Mouse (Mus musculus) forebrain, embryonic 16.5 days (tissue): ENCODE data around the gene Gsk3a. TPM values are rescaled to one million over a fixed set of nuclear protein-coding genes. Genes with fewer than 3 reads are reported as not detected.

ENCODE experiments used
- ATAC-seq: fragments of 200-750 bp; cut with Nextera tagmentation; 2 replicates; pipeline ENCODE4 v1.8.0; 2017; ENCODE audit warnings: mild to moderate bottlenecking, moderate library complexity
- H3K27ac ChIP-seq: fragments of 300-500 bp; sonication (generic); 2 replicates; pipeline ENCODE4 v1.5.1; 2014; ENCODE audit warnings: low read length, control low read depth
- H3K27me3 ChIP-seq: fragments of 300-500 bp; sonication (generic); replicated peaks from 2 replicates; pipeline ENCODE4 v1.6.1; 2014; ENCODE audit warnings: low read length; ENCODE audit not compliant: control insufficient read depth, insufficient read depth
- H3K36me3 ChIP-seq: fragments of 300-500 bp; sonication (generic); 2 replicates; pipeline ENCODE4 v1.6.1; 2014; ENCODE audit not compliant: control insufficient read depth, insufficient read depth
- H3K4me1 ChIP-seq: fragments of 300-500 bp; sonication (generic); replicated peaks from 2 replicates; pipeline ENCODE4 v1.6.1; 2014; ENCODE audit warnings: low read length; ENCODE audit not compliant: control insufficient read depth, insufficient read depth
- H3K4me2 ChIP-seq: fragments of 300-500 bp; sonication (generic); 2 replicates; pipeline ENCODE4 v1.6.1; 2014; ENCODE audit warnings: mild to moderate bottlenecking, low read length, control low read depth
- H3K4me3 ChIP-seq: fragments of 300-500 bp; sonication (generic); replicated peaks from 2 replicates; pipeline ENCODE4 v1.5.1; 2014; ENCODE audit warnings: mild to moderate bottlenecking, low read length, control low read depth
- H3K9ac ChIP-seq: fragments of 300-500 bp; sonication (generic); replicated peaks from 2 replicates; pipeline ENCODE4 v1.6.1; 2014; ENCODE audit warnings: low read depth, low read length, control low read depth
- H3K9me3 ChIP-seq: fragments of 300-500 bp; sonication (generic); 2 replicates; pipeline ENCODE4 v1.6.1; 2016; ENCODE audit warnings: low read length; ENCODE audit not compliant: control insufficient read depth
- WGBS: fragments of 180-500 bp; shearing (Covaris S2); extraction: QIAGEN DNeasy Blood & Tissue Kit; methylation state at CpG from one replicate; pipeline ENCODE4 v1.1.7; 2014; 5-methylcytosine and 5-hydroxymethylcytosine counted together
- polyA plus RNA-seq: library from polyadenylated mRNA; unstranded; fragments of >200 nt; fragmentation: Nextera tagmentation; extraction: Ambion mirVana; gene quantifications from 2 replicates; pipeline ENCODE4 v1.2.1, GENCODE M21; 2015

The Gsk3a gene
- polyA plus RNA-seq, 1 experiment from 2014 or later: 17.1 TPM

DNA sequence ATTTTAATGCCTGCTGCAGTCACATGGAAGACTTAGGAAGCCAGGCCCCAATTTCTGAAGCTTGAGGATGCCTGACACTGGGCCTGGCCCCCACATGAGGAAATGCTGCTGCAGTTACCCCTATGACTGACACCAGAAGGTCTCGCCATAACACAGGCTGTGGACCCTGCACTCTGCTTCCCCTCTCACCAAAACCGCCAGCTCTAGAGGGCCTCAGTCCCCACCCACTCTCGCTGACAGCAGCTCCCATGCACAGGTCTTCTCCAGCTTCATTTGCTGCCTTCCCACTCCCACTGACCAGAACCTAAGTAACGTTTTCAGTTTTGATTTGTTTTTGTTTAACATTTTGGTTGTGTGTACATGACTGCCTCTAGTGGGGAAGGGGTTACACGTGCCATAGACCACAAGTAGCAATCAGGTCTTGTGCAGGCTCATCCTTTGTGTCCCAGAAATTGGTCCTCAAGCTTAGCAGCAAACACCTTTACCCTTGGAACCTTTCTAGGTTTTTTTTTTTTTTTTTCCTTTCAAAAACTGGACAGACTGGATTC lies 5.5 kb downstream of the Gsk3a start:
- peaks cover 20% of the 10 kb centered on the region for H3K4me1 ChIP-seq
- H3K27ac ChIP-seq: no peak overlapping the region
- no peak overlapping the region for H3K4me2 ChIP-seq
- peaks cover 26% of the 10 kb centered on the region for H3K36me3 ChIP-seq
- no peaks in the 10 kb centered on the region for H3K27me3 ChIP-seq
- H3K4me3 ChIP-seq: no peak overlapping the region
- ATAC-seq: no peak
- WGBS: 61% methylated on average over 5 of the region's 5 CpGs
- H3K9me3 ChIP-seq: no peaks in the 10 kb centered on the region
- no peak overlapping the region for H3K9ac ChIP-seq

DNA sequence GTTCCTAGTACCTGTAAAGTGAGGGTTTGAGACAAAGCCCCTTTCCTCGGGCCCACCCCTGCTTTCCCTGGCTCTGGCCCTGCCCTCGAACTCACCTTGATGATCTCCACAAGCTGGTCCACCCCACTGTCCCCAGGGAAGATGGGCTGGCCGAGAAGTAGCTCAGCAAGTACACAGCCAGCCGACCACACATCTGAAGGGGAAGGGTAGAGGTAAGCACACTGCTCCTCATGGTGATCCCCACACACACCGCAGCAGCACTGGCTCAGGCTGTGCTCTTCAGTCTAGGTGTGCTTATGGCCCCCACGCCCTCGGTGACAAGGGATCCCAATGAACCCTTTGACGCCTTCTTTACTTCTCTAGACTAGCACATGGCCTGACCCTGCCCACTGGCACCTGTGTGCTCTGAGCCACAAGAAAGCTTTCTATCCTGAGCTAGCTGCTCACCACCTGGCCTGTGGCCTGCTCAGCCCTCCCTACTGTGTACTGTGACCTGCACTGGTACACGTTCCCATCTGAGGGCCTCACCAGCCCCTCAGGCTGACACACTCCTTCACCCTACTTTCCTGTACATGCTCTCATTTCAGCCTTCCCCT lies 6.9 kb downstream of the Gsk3a start:
- H3K27me3 ChIP-seq: no peaks in the 10 kb centered on the region
- WGBS: 88% methylated on average over 9 of the region's 9 CpGs
- no peak overlapping the region for H3K4me2 ChIP-seq
- H3K27ac ChIP-seq: no peak overlapping the region
- peaks cover 33% of the 10 kb centered on the region for H3K36me3 ChIP-seq
- H3K9me3 ChIP-seq: no peaks in the 10 kb centered on the region
- no peak for ATAC-seq
- H3K9ac ChIP-seq: no peak overlapping the region
- H3K4me3 ChIP-seq: no peak overlapping the region
- H3K4me1 ChIP-seq: peaks cover 8% of the 10 kb centered on the region

DNA sequence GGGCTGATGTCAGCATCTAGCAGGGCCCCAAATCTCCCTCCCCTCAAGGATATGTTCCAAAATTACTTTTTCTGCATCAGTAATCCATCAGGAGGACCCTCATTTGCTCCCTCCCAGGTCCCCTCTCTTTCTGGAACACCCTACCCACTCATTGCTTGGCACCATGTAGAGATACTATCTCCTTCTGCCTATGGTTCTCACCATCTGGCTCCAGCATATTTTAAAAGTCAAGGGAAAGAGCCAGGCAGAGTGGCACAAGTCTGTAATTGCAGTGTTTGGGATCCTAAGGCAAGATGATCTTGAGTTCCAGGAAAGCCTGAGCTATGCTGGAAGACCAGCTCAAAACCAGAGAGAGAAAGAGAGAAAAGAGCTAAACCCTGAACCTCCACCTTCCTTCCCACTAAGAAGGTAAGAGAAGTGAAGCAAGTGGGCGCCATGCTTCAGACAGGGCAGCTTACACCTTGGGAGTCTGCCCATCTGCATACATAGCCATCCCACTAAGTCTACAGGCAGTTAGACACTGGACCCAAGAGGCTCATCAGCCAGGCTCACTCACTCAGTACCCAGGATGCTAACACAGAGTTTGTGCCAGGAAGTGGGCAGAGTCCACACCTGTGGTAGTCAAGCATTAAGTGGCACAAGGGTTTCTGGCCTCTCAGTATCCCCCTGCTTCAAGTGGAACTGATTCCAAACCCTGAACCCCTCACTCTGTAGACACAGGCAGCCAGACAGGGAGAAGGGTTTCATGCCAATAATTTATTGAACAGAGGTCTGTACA lies 9.9 kb downstream of the Gsk3a start:
- Histone ChIP-seq H3K27me3 (no peaks in the 10 kb centered on the region), H3K27ac (no peak overlapping the region), H3K4me3 (no peak overlapping the region), H3K9ac (no peak overlapping the region), H3K36me3 (peaks cover 33% of the 10 kb centered on the region), H3K9me3 (no peaks in the 10 kb centered on the region), H3K4me2 (no peak overlapping the region), H3K4me1 (peaks cover under 1% of the 10 kb centered on the region; the same call in 1 of the 2 replicates)
- ATAC-seq: no peak
- 94% methylated on average over 1 of the region's 1 CpGs for WGBS

DNA sequence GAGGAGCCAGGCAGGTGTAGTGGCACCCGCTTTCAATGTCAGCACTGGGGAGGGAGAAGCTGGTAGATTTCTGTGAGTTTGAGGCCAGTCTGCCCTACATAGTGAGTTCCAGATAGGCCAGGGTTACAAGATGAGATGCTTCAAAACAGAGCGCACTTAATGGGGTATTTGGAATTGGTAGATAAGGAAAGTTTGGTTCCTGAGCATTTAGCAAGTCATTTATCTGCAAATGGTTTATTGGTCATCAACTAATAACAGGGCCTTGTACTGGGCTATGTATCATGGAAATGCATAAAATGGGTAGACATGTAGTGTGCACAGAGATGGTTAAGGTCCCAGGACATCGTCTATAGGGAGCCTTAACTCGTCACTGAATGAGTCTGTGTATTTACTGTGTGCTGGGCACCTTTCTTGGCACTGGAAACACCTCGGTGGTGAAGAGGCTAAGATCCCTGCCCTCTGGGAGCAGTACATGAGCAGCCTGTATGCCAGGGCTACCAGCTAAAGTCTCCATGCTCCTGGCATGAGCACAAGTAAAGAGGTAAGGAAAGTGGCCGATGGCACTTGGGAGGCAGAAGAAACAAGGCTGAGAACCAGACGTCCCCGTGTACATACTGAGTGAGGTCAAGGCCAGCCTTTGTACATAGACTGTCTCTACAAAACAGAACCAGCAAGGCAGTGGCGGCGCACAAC lies 15.2 kb downstream of the Gsk3a start:
- no peak overlapping the region for H3K27ac ChIP-seq
- peaks cover 14% of the 10 kb centered on the region; the same call in 1 of the 2 replicates for H3K36me3 ChIP-seq
- 84% methylated on average over 10 of the region's 10 CpGs for WGBS
- no peaks in the 10 kb centered on the region for H3K27me3 ChIP-seq
- H3K4me2 ChIP-seq: peak overlapping the region; percentile 92
- no peak overlapping the region for H3K4me3 ChIP-seq
- no peak overlapping the region for H3K9ac ChIP-seq
- peaks cover 37% of the 10 kb centered on the region for H3K4me1 ChIP-seq
- no peaks in the 10 kb centered on the region for H3K9me3 ChIP-seq
- no peak for ATAC-seq

DNA sequence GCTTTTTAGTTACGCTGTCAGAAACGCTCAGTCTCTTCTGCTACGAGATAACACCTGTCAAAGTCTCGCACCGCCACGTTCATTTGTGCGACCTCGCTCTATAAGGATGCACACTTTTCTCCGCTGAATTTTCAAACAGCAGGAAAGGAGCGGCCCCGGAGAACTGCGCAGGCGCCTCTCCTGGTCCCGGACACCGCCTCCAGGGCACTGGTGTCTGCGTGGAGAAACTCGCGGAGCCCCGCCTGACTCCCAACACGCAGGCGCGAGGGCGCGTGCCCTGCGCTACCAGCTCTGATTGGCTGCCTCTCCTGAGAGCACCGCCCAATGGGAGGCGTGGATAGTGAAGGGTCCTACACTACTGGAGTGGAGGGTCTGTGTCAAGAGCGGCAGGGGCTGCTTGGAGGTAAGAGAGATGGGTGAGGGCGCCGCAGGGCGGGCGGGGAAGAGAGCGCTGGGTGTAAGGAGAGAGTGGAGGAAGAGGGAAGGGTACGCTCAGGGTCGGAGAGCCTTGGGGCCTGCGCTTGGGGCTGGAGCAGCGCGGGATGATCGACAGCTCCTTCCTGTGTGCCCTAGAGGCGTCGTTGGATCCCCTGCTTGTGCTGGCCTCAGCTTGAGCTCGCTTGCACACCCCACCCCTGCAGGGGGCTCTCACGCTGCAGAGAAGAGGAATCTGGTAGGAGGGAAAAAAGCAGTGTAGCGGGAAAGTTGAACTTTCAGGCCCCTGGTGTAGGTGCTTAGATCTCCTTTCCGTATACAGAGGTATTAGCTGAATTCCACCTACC lies 16.4 kb downstream of the Gsk3a start, which contains the start of gene Zfp526:
Gene Zfp526, plus strand, starts transcription at position 324 of the 782 bp plus-strand sequence.
- Histone ChIP-seq H3K9ac (peak within 1 kb of the TSS; percentile 72), H3K4me3 (peak within 1 kb of the TSS; percentile 79), H3K36me3 (peaks cover 11% of the 10 kb centered on the region; the same call in 1 of the 2 replicates), H3K4me1 (peaks cover 37% of the 10 kb centered on the region), H3K4me2 (peak within 1 kb of the TSS; percentile 92), H3K27me3 (no peaks in the 10 kb centered on the region), H3K27ac (peak within 1 kb of the TSS; percentile 86), H3K9me3 (no peaks in the 10 kb centered on the region)
- peak; percentile 98 for ATAC-seq
- WGBS: under 1% methylated on average over 44 of the region's 45 CpGs

DNA sequence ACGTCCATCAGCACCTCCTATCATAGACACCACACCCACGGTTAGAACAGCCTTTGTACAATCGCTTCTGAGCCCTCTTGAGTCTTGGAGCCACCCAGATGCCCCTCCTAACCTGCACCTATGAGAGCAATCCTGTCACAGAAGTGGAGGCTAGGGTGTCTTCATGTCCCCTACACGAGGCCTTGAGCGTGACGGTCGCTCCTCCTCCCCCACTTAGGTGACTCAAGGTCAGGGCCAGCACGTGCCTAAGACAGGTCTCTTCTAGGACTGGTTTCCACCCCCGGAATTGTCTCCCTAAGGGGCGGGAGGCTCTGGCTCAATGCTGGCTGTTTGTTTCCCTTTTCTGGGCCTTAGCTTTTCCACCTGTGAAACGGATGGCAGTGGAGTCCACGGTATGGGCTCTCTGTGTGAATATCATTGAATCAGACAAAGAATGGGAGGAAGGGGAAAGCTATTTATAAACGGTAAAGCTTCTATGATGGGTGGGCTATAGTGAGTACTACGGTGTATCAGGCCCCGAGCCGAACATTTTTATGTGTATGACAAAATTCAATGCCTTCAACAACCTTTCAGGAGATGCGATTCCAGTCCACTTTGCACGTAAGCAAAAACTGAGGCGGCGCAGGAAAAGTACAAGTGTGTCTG lies 17.1 kb downstream of the Gsk3a start, which contains the start of gene Dedd2:
Gene Dedd2, minus strand, starts transcription at position 159 of the 645 bp plus-strand sequence.
- Histone ChIP-seq H3K27ac (peak within 1 kb of the TSS; percentile 86), H3K36me3 (peaks cover 6% of the 10 kb centered on the region; the same call in 1 of the 2 replicates), H3K4me3 (peak within 1 kb of the TSS; percentile 79), H3K4me1 (peaks cover 37% of the 10 kb centered on the region), H3K9me3 (no peaks in the 10 kb centered on the region), H3K4me2 (peak within 1 kb of the TSS; percentile 92), H3K27me3 (no peaks in the 10 kb centered on the region), H3K9ac (peak within 1 kb of the TSS; percentile 72)
- 5% methylated on average over 20 of the region's 20 CpGs for WGBS
- ATAC-seq: no peak

DNA sequence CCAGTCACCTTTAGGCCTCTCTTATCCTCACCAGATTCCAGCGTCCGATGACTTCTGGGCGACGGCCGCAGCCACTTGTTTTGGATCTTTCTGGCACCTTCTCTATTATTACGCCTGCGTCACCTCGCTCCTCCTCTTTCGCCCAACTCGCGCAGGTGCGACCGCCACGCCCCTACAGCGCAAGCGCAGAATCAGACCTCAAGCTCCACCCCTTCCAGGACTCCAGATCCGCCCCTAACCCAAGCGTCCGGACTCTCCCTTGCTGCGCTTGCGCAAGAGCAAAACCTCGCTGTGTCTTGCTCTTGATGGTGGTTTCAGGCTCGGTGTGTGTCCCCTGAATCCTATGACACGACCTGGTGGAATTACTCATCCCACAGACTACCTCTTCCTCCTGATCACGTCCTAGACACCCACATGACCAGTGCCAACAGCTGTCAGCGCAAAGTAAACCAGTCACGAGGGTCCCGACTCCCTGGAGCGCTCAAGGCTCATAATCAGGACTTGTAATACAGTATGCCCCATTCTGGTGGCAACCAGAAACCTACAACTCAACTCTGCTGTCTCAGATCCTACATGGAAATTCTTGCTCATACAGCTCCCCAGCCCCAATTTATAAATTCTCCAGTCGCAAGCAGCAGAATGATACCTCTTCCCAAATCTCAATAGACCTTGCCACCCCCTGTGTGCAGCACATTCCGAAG lies 17.7 kb downstream of the Gsk3a start:
- peak overlapping the region; percentile 92 for H3K4me2 ChIP-seq
- 3% methylated on average over 31 of the region's 31 CpGs for WGBS
- peak; percentile 61 for ATAC-seq

DNA sequence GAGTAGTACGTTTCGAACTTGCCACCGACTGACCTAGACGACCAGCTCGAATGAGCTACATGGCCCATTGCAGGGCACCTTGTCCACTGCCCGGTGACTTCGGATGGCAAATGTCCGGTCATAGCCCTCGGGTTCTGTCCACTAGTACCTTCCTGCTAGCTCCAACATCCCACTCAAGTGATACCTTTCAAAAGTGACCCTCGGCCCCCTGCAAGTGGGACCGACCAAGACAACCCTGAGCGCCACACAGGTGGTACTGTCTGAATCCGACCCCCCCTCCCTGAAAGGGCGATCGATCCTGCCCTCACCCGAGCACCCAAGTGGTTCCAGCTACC lies 18.3 kb downstream of the Gsk3a start:
- H3K27me3 ChIP-seq: no peaks in the 10 kb centered on the region
- H3K4me1 ChIP-seq: peaks cover 37% of the 10 kb centered on the region
- H3K9ac ChIP-seq: peak overlapping the region; percentile 72
- H3K4me3 ChIP-seq: peak overlapping the region; percentile 79
- H3K27ac ChIP-seq: peak overlapping the region; percentile 24; the same call in 1 of the 2 replicates
- no peaks in the 10 kb centered on the region for H3K9me3 ChIP-seq
- H3K4me2 ChIP-seq: peak overlapping the region; percentile 92
- peak; percentile 2; the same call in 1 of the 2 replicates for ATAC-seq
- 0% methylated on average over 16 of the region's 16 CpGs for WGBS
- H3K36me3 ChIP-seq: 0 out of 2 replicates have a peak, but pooled peaks cover 2% of the 10 kb centered on the region

More for the DNA sequence above, 17.7 kb downstream of the Gsk3a start:
- Histone ChIP-seq H3K27ac (peak overlapping the region; percentile 66), H3K9ac (peak overlapping the region; percentile 72), H3K36me3 (0 out of 2 replicates have a peak, but pooled peaks cover 2% of the 10 kb centered on the region), H3K27me3 (no peaks in the 10 kb centered on the region), H3K9me3 (no peaks in the 10 kb centered on the region), H3K4me1 (peaks cover 37% of the 10 kb centered on the region), H3K4me3 (peak overlapping the region; percentile 79)
